Mouse (Mus musculus) T-helper 2 cell (primary cell): ENCODE results near the gene Pnpla8.
"Not testable (repeated sequence)": the region's sequence is repeated elsewhere in the genome, so short reads cannot be mapped to it uniquely, and the experiment has no call there.

Source experiments
- in situ Hi-C: fragments of 300-600 bp; cut with MboI, MseI; formaldehyde crosslinking; loops from one replicate; pipeline ENCODE4 v1.15.1; 2025; ENCODE audit warnings: high pct_unique_total_duplicates

Pnpla8 gene

GRCm38 (mm10) chr12:44221070-44221469 lies at the start of gene Pnpla8:
Pnpla8 (plus strand) TSS chr12:44221370.
- in situ Hi-C loops = not testable (repeated sequence)

- in situ Hi-C loops = no loop called here
These were observed 44.7 kb upstream of the Pnpla8 start for GRCm38 (mm10) chr12:44176331-44177037.

DNA sequence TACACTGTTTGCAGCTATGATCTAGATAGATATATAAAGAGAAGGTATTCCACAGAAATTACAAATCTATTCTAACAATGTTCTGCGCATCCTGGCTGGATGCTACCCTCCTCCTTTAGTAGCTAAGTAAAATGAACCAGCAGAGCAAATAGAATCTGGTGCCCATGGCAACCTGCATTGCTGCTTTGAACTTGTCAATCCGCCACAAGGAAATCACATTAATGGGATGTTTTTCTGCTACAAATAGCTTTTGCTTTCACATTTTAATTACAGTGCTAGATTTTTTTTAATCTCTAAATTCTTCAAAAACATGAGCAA lies 44.2 kb upstream of the Pnpla8 start:
- in situ Hi-C loops = no loop called here

DNA sequence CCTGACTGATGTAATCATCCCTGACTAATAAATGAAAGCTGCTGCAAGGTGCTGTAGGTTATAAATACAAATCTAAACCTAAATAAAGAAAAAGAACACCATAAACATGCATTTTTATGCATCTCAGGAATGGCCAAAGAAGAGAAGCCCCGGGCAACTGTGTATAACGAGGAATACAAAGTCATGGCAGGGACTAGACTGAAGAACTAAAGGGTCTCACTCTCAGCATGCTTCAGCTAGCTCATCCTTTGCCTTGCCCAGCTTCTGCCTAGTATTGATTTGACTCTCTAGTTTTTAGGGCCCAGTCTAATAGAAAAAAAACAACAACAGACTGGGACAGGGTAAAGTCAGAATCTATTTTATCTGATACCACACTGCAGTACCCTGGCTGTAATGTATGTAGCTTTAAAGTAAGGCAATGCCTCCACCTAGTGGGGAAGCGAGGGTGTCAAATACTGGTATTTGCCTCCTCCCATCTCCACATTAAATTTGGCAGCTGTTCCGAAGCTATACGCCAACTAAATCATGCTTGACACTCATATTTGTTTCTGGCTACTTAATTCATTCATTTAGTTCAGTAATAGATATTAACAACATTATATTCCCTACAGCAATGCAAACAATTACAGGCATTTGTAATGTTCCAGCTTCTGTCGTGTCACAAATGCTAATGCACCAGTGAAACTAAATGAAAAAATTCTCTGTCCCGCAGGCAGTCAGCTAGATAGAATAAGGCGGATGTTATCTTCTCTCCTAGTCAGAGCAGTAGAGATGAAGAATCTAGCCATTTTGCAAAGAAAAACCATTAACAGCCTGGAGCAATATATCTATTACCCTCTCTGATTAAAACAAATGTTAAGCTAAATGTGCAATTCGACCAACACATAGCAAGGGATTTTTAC lies 39.8 kb upstream of the Pnpla8 start:
- in situ Hi-C loops = no loop called here

- in situ Hi-C loops = no loop called here
These were observed 23.2 kb upstream of the Pnpla8 start for GRCm38 (mm10) chr12:44197873-44198525.

DNA sequence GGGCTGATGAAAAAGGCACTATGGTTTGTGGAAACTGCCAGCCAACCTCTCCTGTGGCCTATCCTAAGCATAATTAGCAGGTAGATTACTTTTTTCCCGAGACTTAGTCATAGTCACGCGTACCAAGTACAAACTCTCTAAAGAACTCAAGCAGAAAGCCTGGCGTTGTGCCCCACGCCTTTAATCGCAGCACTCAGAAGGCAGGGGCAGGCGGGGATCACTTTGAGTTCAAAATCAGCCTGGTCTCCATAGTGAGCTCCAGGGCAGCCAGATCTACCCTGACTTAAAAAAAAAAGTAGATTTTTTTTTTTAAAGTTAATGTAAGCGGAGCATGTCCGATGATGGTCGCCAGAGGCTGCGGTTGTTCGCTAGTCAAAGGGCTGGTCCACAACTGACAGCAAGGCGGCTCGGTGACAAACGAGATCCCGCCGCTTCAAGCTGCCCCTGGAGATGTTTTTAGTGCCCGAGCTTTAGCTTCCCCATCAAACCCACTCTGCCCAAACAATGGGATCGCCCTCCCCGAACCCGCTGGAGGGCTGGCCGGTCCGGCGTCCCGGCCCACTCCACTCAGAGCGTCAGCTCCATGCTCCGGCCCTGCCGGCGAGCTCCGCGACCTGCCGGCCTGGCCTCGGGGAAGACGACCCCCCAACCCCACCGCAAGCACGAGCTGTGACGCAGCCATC lies 11.9 kb upstream of the Pnpla8 start:
- in situ Hi-C loops = no loop called here

DNA sequence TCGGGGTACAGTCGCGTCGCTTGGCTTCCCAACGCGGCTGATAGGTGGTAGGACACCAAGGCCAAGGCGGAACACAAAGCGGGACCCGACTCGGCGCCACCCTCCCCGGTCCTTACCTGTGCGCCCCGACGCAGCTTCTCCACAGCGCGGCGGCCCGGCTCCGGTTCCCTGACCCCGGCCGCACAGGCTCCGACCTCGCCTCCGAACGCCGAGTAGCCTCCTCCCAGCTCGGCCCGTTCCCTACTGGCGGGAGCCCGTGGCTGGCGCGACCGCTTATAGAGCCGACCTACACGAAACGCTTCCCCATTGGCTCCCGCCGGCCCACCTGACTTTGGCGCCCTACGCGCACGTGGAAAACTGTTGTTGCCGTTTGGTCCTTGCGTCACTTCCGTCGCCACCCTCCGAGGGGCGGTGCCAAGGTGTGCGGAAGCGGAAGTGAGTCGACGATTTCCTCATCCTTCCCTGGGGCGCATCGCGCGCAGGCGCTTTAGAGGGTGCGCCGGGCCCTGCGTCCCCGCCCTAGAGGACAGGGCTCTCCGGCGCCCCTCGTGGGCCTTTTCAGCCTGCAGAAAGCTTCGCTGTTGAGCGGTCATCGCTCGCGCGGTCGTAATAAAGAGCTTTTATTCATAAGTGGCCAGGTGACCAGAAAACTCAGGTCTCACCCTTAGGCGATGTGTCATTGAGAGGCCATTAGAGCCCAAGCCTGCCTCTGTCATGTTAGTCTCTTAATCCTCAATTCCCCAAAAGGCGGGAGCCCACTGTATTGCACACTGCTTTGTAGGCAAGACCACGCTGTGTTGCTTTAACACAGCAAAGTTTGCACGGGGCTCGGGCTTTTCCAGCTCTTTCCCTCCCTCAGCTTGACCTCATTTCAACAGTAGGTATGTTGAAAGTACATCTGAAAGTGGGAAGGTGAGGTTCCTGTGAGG lies 11.1 kb upstream of the Pnpla8 start, which contains the start of gene Dnajb9:
Gene Dnajb9 (minus strand): TSS at position 503 of the 929 bp plus-strand sequence.
- in situ Hi-C loops = loop anchor here (5.0 kb wide), 1 partner anchor 57 kb away; no protein-coding TSS in a partner anchor

DNA sequence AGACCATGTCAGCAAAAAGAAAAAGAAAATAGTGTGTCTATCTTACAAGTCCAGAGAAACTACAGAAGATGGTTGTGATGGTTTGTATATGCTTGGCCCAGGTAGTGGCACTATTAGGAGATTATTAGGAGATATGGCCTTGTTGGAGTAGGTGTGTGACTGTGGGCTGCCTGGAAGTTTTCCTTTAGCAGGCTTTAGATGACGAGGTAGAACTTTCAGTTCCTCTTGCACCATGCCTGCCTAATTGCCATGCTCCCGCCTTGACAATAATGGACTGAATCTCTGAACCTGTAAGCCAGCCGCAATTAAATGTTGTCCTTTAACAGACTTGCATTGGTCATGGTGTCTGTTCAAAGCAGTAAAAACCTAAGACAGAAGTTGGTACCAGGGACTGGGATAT lies 9.6 kb upstream of the Pnpla8 start:
- in situ Hi-C loops = loop anchor here (5.0 kb wide), 1 partner anchor 56 kb away; no protein-coding TSS in a partner anchor

DNA sequence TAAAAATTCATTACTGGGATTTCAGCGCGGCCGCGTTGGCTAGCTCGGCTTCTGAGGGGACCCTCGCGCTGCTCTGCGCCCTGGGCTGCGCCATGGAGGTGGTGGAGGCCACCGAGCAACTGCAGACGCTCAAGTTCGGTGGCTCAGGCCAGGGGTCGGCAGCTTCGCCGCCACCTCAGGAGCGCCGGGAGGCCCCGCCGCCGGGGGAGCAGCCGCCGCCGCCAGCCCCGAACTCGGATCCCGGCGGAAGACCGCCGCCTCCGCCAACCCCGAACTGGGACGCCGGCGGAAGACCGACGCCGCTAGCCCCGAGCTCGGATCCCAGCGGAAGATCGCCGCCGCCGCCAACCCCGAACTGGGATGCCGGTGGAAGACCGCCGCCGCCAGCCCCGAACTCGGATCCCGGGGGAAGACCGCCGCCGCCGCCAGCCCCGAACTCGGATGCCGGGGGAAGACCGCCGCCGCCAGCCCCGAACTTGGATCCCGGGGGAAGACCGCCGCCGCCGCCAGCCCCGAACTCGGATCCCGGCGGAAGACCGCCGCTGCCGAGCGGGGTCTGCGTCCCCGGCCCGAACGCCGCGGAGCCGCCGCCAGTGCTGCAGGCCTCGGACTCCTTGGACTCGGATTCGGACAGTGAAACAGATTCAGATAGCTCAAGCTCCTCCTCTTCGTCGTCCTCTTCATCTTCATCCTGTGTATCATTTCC lies 634 bp downstream of the Pnpla8 start:
- in situ Hi-C loops = no loop called here

- in situ Hi-C loops = no loop called here
These were observed 1.9 kb downstream of the Pnpla8 start for GRCm38 (mm10) chr12:44223044-44223443.

- in situ Hi-C loops = no loop called here
These were observed 3.5 kb downstream of the Pnpla8 start for GRCm38 (mm10) chr12:44224650-44225049.

DNA sequence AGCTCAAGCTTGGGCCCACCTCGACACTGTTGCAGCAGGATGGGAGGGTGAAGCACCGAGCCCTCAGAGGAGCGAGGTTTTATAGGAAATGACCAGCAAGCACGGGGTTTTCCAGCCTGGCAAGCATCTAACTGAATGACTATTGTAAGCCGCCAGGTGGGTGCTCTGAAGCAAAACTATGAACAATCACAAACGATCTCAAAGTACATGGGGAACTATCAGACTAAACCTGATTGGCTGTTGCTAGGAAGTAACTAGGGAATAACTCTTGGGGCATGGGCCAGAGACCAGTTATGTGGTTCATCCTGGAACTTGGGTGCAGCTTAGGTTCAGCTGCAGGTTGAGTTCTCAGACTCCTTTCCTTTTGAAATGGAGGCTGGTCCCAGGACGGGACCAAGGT lies 19.9 kb downstream of the Pnpla8 start:
- in situ Hi-C loops = no loop called here

DNA sequence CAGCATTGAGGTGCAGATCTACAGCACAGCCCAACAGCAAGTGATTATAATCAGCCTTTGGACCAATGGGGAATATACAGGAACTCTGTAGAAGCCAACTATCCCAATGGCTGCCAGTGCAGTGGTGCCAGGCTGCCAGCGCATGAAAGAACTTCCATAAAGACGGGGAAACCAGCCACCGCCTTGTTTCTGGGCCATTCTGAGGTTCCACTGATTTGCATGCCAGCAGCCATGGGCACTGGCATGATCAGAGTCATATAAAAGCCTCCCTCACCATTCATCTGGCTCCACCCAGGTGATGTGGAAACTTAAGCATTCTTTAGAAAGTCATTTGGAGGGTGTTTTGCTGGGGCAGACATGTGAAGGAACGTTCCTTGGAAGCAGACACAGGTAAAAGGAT lies 21.2 kb downstream of the Pnpla8 start:
- in situ Hi-C loops = no loop called here

DNA sequence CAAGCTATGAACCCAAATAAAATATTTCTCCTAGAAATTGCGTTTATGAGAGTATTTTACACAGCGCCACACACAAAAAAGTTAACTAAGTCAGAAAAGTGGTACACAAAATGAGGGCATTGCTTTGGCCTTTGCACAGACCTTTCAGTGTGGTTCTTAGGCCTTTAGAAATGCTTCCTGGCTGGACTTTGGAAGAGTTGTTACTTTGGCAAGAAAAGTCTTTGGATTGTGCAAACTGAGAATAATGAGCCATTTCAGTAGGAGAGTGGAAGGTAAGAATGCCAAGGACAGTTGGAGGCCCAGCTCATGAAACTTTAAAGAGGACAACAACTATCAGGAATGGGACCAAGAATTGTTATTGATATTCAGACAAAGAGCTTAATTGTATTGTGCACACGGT lies 24.6 kb downstream of the Pnpla8 start:
- in situ Hi-C loops = no loop called here

- in situ Hi-C loops = no loop called here
These were observed 27.3 kb downstream of the Pnpla8 start for GRCm38 (mm10) chr12:44248309-44248977.

DNA sequence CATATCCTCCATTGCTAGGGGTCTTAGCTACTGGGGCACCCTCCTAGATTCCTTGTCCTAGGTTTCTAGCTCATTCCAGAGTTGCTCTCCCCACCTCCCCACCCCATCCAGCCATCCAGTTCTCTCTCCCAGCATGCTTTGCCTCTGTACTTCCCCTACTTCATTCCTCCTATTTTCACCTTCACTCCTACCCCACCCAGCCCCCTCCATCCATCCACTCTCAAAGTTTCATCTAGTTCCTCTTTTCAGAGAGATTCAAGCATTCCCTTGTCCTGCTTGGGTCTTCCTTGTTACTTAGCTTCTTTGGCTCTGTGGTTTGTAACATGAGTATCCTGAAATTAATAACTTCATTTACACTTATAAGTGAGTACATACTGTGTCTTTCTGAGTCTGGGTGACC lies 41.4 kb downstream of the Pnpla8 start:
- in situ Hi-C loops = no loop called here

DNA sequence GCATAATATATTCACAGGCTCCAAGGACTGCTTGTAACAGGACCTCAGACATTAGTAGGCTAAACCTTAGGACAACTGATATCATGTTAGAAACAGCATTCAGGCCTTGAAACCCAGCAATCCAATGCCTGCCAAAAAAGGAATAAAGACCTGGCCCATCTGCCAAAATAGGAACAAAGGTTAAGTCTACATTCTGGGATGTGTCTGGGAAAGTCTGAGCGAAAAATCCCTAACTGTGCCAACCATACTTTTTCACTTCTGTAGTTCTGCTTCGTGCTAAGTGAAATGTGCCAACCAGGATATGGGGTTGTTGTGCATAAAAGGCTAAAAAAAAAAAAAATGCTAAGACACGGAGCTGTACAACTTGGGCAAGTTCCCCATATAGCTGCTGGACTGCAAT lies 44.5 kb downstream of the Pnpla8 start:
- in situ Hi-C loops = loop anchor here (5.0 kb wide), 1 partner anchor 53 kb away; the partner anchor contains the start of gene Dnajb9

DNA sequence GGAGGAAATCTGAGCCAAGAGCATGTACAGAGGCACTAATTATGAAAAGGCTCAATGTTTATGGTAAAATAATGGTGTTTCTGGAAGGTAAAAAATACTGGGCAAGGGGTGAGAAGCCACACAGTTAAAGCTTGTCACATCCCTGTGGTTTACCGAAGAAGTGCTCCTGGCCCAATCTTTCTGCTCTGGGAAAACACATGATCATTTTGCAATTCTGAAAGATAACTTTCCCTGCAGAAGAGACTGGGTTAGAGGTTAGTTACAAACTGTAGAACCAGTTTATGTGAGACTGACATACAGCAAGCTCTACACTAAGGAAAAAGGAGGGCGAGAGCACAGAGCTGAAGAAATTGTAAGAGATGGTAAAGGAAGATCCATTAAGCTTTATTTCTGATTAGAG lies 46.0 kb downstream of the Pnpla8 start:
- in situ Hi-C loops = loop anchor here (5.0 kb wide), 1 partner anchor 55 kb away; the partner anchor contains the start of gene Dnajb9

- in situ Hi-C loops = loop anchor here (5.0 kb wide), 1 partner anchor 57 kb away; the partner anchor contains the start of gene Dnajb9
These were observed 47.6 kb downstream of the Pnpla8 start for GRCm38 (mm10) chr12:44268728-44269302.
